Mouse (Mus musculus) embryonic facial prominence, embryonic 15.5 days (tissue): Measurements from ENCODE around the gene 1600002K03Rik. TPM values are rescaled to one million over a fixed set of nuclear protein-coding genes. Genes with fewer than 3 reads are reported as not detected.

Source experiments
- ATAC-seq: fragments of 200-750 bp; cut with Nextera tagmentation; 2 replicates; pipeline ENCODE4 v1.8.0; 2017; ENCODE audit warnings: low read depth, moderate TSS enrichment; ENCODE audit not compliant: insufficient number of reproducible peaks, low FRiP score, low TSS enrichment
- H3K27ac ChIP-seq: fragments of 300-500 bp; sonication (generic); replicated peaks from 2 replicates; pipeline ENCODE4 v1.5.1; 2015; ENCODE audit warnings: mild to moderate bottlenecking, inconsistent platforms
- H3K27me3 ChIP-seq: fragments of 300-500 bp; sonication (generic); 2 replicates; pipeline ENCODE4 v1.6.1; 2015; ENCODE audit warnings: inconsistent platforms
- H3K36me3 ChIP-seq: fragments of 300-500 bp; sonication (generic); 2 replicates; pipeline ENCODE4 v1.6.1; 2015; ENCODE audit warnings: mild to moderate bottlenecking, inconsistent platforms
- H3K4me1 ChIP-seq: fragments of 300-500 bp; sonication (generic); 2 replicates; pipeline ENCODE4 v1.6.1; 2015; ENCODE audit warnings: inconsistent platforms
- H3K4me2 ChIP-seq: fragments of 300-500 bp; sonication (generic); replicated peaks from 2 replicates; pipeline ENCODE4 v1.6.1; 2015; ENCODE audit warnings: mild to moderate bottlenecking, inconsistent platforms
- H3K4me3 ChIP-seq: fragments of 300-500 bp; sonication (generic); replicated peaks from 2 replicates; pipeline ENCODE4 v1.5.1; 2015; ENCODE audit warnings: mild to moderate bottlenecking, inconsistent platforms
- H3K9ac ChIP-seq: fragments of 300-500 bp; sonication (generic); 2 replicates; pipeline ENCODE4 v1.6.1; 2015; ENCODE audit warnings: inconsistent platforms
- H3K9me3 ChIP-seq: fragments of 300-500 bp; sonication (generic); replicated peaks from 2 replicates; pipeline ENCODE4 v1.6.1; 2016; ENCODE audit warnings: inconsistent platforms
- WGBS: fragments of 180-500 bp; shearing (Covaris S2); methylation state at CpG from one replicate; pipeline ENCODE4 v1.1.7; 2015; 5-methylcytosine and 5-hydroxymethylcytosine counted together
- polyA plus RNA-seq: library from polyadenylated mRNA; unstranded; fragments of >200 nt; fragmentation: Nextera tagmentation; extraction: Ambion mirVana; gene quantifications from 2 replicates; pipeline ENCODE4 v1.2.1, GENCODE M21; 2015

Gene 1600002K03Rik
- polyA plus RNA-seq, 1 experiment from 2014 or later = 13.6 TPM

GRCm38 (mm10) chr10:80141786-80142529 lies 30.8 kb upstream of the 1600002K03Rik start:
- Histone ChIP-seq H3K4me2 (peak overlapping the region; percentile 74), H3K27ac (peak overlapping the region; percentile 90), H3K9me3 (no peaks in the 10 kb centered on the region), H3K4me1 (peaks cover 80% of the 10 kb centered on the region), H3K36me3 (peaks cover 23% of the 10 kb centered on the region), H3K4me3 (peak overlapping the region; percentile 79), H3K9ac (peak overlapping the region; percentile 83), H3K27me3 (peaks cover 8% of the 10 kb centered on the region)
- ATAC-seq = peak; percentile 86
- under 1% methylated on average over 43 of the region's 43 CpGs for WGBS

- Histone ChIP-seq H3K27me3 (peaks cover 5% of the 10 kb centered on the region; the same call in 1 of the 2 replicates), H3K4me2 (peak overlapping the region; percentile 74), H3K9ac (peak overlapping the region; percentile 83), H3K4me3 (peak overlapping the region; percentile 79), H3K27ac (peak overlapping the region; percentile 90), H3K36me3 (peaks cover 23% of the 10 kb centered on the region), H3K9me3 (no peaks in the 10 kb centered on the region), H3K4me1 (peaks cover 80% of the 10 kb centered on the region)
- ATAC-seq = no peak
- under 1% methylated on average over 15 of the region's 15 CpGs for WGBS
Measured at GRCm38 (mm10) chr10:80142530-80142925, 30.2 kb upstream of the 1600002K03Rik start.

GRCm38 (mm10) chr10:80143664-80144063 lies 29.1 kb upstream of the 1600002K03Rik start:
- no peak overlapping the region for H3K27ac ChIP-seq
- no peaks in the 10 kb centered on the region; the same call in 1 of the 2 replicates for H3K27me3 ChIP-seq
- H3K4me1 ChIP-seq = peaks cover 74% of the 10 kb centered on the region
- 91% methylated on average over 7 of the region's 7 CpGs for WGBS
- no peak overlapping the region for H3K4me3 ChIP-seq
- H3K9me3 ChIP-seq = no peaks in the 10 kb centered on the region
- ATAC-seq = no peak
- no peak overlapping the region; the same call in 1 of the 2 replicates for H3K4me2 ChIP-seq
- no peak overlapping the region for H3K9ac ChIP-seq
- H3K36me3 ChIP-seq = peaks cover 23% of the 10 kb centered on the region

GRCm38 (mm10) chr10:80144159-80144558 lies 28.6 kb upstream of the 1600002K03Rik start:
- 89% methylated on average over 12 of the region's 12 CpGs for WGBS
- Histone ChIP-seq H3K9me3 (no peaks in the 10 kb centered on the region), H3K36me3 (peaks cover 23% of the 10 kb centered on the region), H3K27ac (no peak overlapping the region), H3K4me3 (no peak overlapping the region), H3K27me3 (no peaks in the 10 kb centered on the region), H3K4me2 (no peak overlapping the region), H3K9ac (no peak overlapping the region), H3K4me1 (peaks cover 71% of the 10 kb centered on the region)
- ATAC-seq = no peak

- Histone ChIP-seq H3K36me3 (peaks cover 23% of the 10 kb centered on the region), H3K27me3 (no peaks in the 10 kb centered on the region), H3K4me3 (no peak overlapping the region), H3K4me2 (no peak overlapping the region), H3K9ac (no peak overlapping the region), H3K9me3 (no peaks in the 10 kb centered on the region), H3K4me1 (peaks cover 65% of the 10 kb centered on the region), H3K27ac (peak overlapping the region; percentile 100)
- 67% methylated on average over 20 of the region's 20 CpGs for WGBS
- ATAC-seq = no peak
Measured at GRCm38 (mm10) chr10:80144864-80145838, 27.6 kb upstream of the 1600002K03Rik start.

- WGBS = 57% methylated on average over 6 of the region's 6 CpGs
- no peak overlapping the region for H3K9ac ChIP-seq
- H3K27ac ChIP-seq = peak overlapping the region; percentile 100
- H3K4me3 ChIP-seq = 0 out of 2 replicates have a peak overlapping the region, but pooled peaks have one; percentile 2
- peaks cover 23% of the 10 kb centered on the region for H3K36me3 ChIP-seq
- H3K27me3 ChIP-seq = no peaks in the 10 kb centered on the region
- ATAC-seq = no peak
- peaks cover 61% of the 10 kb centered on the region for H3K4me1 ChIP-seq
- 0 out of 2 replicates have a peak overlapping the region, but pooled peaks have one; percentile 4 for H3K4me2 ChIP-seq
- no peaks in the 10 kb centered on the region for H3K9me3 ChIP-seq
Measured at GRCm38 (mm10) chr10:80145896-80146295, 26.8 kb upstream of the 1600002K03Rik start.

- no peak for ATAC-seq
- 60% methylated on average over 4 of the region's 4 CpGs for WGBS
- Histone ChIP-seq H3K4me2 (no peak overlapping the region), H3K27me3 (no peaks in the 10 kb centered on the region), H3K36me3 (peaks cover 23% of the 10 kb centered on the region), H3K9me3 (no peaks in the 10 kb centered on the region), H3K4me1 (peaks cover 57% of the 10 kb centered on the region), H3K4me3 (peak overlapping the region; percentile 90; the same call in 1 of the 2 replicates), H3K9ac (peak overlapping the region; percentile 12; the same call in 1 of the 2 replicates), H3K27ac (peak overlapping the region; percentile 100)
Measured at GRCm38 (mm10) chr10:80146568-80147011, 26.2 kb upstream of the 1600002K03Rik start.

- peak overlapping the region; percentile 90 for H3K4me3 ChIP-seq
- no peak overlapping the region for H3K9ac ChIP-seq
- H3K4me2 ChIP-seq = peak overlapping the region; percentile 83
- peaks cover 23% of the 10 kb centered on the region for H3K36me3 ChIP-seq
- no peaks in the 10 kb centered on the region for H3K27me3 ChIP-seq
- H3K4me1 ChIP-seq = peaks cover 63% of the 10 kb centered on the region
- 70% methylated on average over 5 of the region's 5 CpGs for WGBS
- no peak for ATAC-seq
- H3K27ac ChIP-seq = peak overlapping the region; percentile 100
- H3K9me3 ChIP-seq = no peaks in the 10 kb centered on the region
Measured at GRCm38 (mm10) chr10:80147146-80147718, 25.5 kb upstream of the 1600002K03Rik start.

GRCm38 (mm10) chr10:80147719-80148601 lies 24.8 kb upstream of the 1600002K03Rik start, which contains the start of gene Midn:
Midn (plus strand) TSS chr10:80148272.
- ATAC-seq = peak; percentile 52
- Histone ChIP-seq H3K9me3 (no peaks in the 10 kb centered on the region), H3K27ac (peak within 1 kb of the TSS; percentile 100), H3K27me3 (no peaks in the 10 kb centered on the region), H3K9ac (peak within 1 kb of the TSS; percentile 85), H3K4me2 (peak within 1 kb of the TSS; percentile 83), H3K4me1 (peaks cover 64% of the 10 kb centered on the region), H3K36me3 (peaks cover 30% of the 10 kb centered on the region), H3K4me3 (peak within 1 kb of the TSS; percentile 90)
- under 1% methylated on average over 39 of the region's 42 CpGs for WGBS
